Mouse (Mus musculus) intestine, embryonic 14.5 days (tissue): ENCODE measurements around the gene Tspan8. TPM values are rescaled to one million over a fixed set of nuclear protein-coding genes. Genes with fewer than 3 reads are reported as not detected.

Experiments
- ATAC-seq: fragments of 200-750 bp; cut with Nextera tagmentation; replicated peaks from 2 replicates; pipeline ENCODE4 v1.8.0; 2017; ENCODE audit warnings: low read depth, moderate number of reproducible peaks, moderate TSS enrichment, moderate library complexity; ENCODE audit not compliant: low FRiP score, low TSS enrichment
- DNase-seq: peaks from one replicate; pipeline ENCODE4 v3.0.0-alpha.2; 2018; ENCODE audit warnings: low spot score
- H3K27ac ChIP-seq: fragments of 300-500 bp; sonication (generic); 2 replicates; pipeline ENCODE4 v1.5.1; 2014; ENCODE audit warnings: low read depth, mild to moderate bottlenecking, control low read depth
- H3K27me3 ChIP-seq: fragments of 300-500 bp; sonication (generic); replicated peaks from 2 replicates; pipeline ENCODE4 v1.6.1; 2014; ENCODE audit warnings: low read length, control low read depth; ENCODE audit not compliant: control insufficient read depth, insufficient read depth
- H3K36me3 ChIP-seq: fragments of 300-500 bp; sonication (generic); 2 replicates; pipeline ENCODE4 v1.6.1; 2014; ENCODE audit warnings: low read length, control low read depth; ENCODE audit not compliant: control insufficient read depth, insufficient read depth
- H3K4me1 ChIP-seq: fragments of 300-500 bp; sonication (generic); replicated peaks from 2 replicates; pipeline ENCODE4 v1.6.1; 2014; ENCODE audit warnings: low read length, control low read depth, mixed read lengths; ENCODE audit not compliant: control insufficient read depth, insufficient read depth
- H3K4me2 ChIP-seq: fragments of 300-500 bp; sonication (generic); 2 replicates; pipeline ENCODE4 v1.6.1; 2014; ENCODE audit warnings: low read length
- H3K4me3 ChIP-seq: fragments of 300-500 bp; sonication (generic); 2 replicates; pipeline ENCODE4 v1.5.1; 2014; ENCODE audit warnings: low read depth, low read length, control low read depth, mixed read lengths
- H3K9ac ChIP-seq: fragments of 300-500 bp; sonication (generic); 2 replicates; pipeline ENCODE4 v1.6.1; 2014; ENCODE audit warnings: mild to moderate bottlenecking, low read length
- H3K9me3 ChIP-seq: fragments of 300-500 bp; sonication (generic); 2 replicates; pipeline ENCODE4 v1.6.1; 2016; ENCODE audit warnings: low read length, control low read depth; ENCODE audit not compliant: control insufficient read depth
- WGBS: fragments of 180-500 bp; shearing (Covaris S2); extraction: QIAGEN DNeasy Blood & Tissue Kit; methylation state at CpG from one replicate; pipeline ENCODE4 v1.1.7; 2014; 5-methylcytosine and 5-hydroxymethylcytosine counted together
- polyA plus RNA-seq: library from polyadenylated mRNA; unstranded; fragments of >200 nt; fragmentation: Nextera tagmentation; extraction: Ambion mirVana; gene quantifications from 2 replicates; pipeline ENCODE4 v1.2.1, GENCODE M21; 2014

Tspan8 gene
- polyA plus RNA-seq, 1 experiment from 2014 or later: 185 TPM

DNA sequence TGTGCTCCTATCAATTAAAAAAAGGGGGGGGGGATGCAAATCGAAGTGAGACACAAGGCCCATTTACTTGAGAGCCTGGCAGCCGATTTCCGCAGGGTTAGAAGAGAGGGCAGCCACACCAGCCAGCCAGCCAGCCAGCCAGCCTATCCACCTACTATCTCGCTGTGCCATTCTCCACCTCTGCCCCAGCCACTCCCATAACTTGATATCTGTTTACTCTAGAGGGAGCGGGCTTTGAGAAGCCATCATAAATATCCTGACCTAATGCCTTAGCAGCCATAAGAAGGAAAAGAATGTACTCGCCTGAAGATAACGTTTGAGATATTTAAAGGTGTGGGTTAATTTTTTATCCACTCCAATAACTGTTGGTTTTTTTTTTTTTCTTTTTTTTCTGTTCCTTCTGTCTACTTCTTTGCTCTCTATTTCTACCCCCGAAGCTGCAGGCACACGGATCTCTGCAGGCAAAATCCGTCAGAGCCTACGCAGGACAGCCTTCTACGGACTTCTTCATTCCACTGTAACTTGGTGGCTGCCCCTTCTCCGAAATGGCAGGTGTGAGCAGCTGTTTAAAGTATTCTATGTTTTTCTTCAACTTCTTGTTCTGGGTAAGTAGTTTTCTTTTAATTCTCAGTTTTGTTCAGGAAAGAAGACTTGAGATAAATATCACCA, 558 bp downstream of the Tspan8 start:
- ATAC-seq: peak; percentile 96
- DNase-seq: no peak
- Histone ChIP-seq H3K4me2 (peak overlapping the region; percentile 25), H3K4me1 (peaks cover 5% of the 10 kb centered on the region; the same call in 1 of the 2 replicates), H3K4me3 (peak overlapping the region; percentile 38), H3K36me3 (no peaks in the 10 kb centered on the region), H3K9ac (peak overlapping the region; percentile 3; the same call in 1 of the 2 replicates), H3K27me3 (no peaks in the 10 kb centered on the region), H3K27ac (peak overlapping the region; percentile 73), H3K9me3 (no peaks in the 10 kb centered on the region)
- 14% methylated on average over 13 of the region's 13 CpGs for whole genome bisulfite sequencing

DNA sequence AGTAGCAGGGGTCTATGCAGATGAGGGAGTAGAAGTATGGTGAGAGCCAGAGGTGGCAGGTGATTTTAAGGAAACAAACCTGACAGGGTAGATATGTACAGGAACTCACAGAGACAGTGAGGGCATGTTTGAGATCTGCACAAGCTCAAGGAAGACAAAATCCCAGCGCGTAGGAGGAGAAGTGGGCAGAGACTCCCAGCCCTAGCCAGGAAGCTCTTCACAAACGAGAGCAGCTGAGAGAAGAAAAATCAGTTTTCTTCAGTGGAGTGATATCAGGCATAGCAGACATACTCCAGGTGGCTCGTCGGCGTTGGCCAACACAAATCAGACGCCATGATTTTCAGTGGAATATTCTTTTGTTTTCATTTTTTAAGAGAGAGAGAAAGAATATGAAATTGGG, 8.7 kb downstream of the Tspan8 start:
- Histone ChIP-seq H3K4me3 (no peak overlapping the region), H3K9ac (no peak overlapping the region), H3K27me3 (no peaks in the 10 kb centered on the region), H3K4me1 (no peaks in the 10 kb centered on the region), H3K27ac (no peak overlapping the region), H3K9me3 (no peaks in the 10 kb centered on the region), H3K36me3 (no peaks in the 10 kb centered on the region), H3K4me2 (no peak overlapping the region)
- no peak for ATAC-seq
- DNase-seq: peak; percentile 46
- 64% methylated on average over 7 of the region's 7 CpGs for WGBS

DNA sequence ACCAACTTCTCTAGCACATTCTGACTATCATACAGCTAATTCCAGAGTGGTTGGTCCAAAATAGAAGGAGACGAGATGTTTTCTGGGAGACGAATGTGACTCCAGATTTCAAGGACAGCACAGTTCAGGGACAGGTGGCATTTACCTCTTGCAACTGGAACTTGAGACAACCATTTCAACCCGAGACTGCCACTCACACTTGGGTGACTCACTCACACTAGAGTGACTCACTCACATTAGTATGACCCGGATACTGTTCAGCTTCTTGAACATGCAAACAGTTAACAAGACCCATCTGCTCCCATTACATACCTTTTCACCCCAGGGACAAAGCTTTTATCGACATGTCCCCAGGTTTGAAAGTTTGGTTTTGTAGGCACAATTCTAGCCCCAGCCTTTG, 12.2 kb downstream of the Tspan8 start:
- ATAC-seq (no peak), DNase-seq (no peak)
- H3K27ac ChIP-seq: no peak overlapping the region
- no peaks in the 10 kb centered on the region for H3K4me1 ChIP-seq
- no peaks in the 10 kb centered on the region for H3K36me3 ChIP-seq
- WGBS: 81% methylated on average over 5 of the region's 5 CpGs
- H3K4me3 ChIP-seq: no peak overlapping the region
- no peak overlapping the region for H3K4me2 ChIP-seq
- H3K9ac ChIP-seq: no peak overlapping the region
- H3K27me3 ChIP-seq: no peaks in the 10 kb centered on the region
- no peaks in the 10 kb centered on the region for H3K9me3 ChIP-seq

DNA sequence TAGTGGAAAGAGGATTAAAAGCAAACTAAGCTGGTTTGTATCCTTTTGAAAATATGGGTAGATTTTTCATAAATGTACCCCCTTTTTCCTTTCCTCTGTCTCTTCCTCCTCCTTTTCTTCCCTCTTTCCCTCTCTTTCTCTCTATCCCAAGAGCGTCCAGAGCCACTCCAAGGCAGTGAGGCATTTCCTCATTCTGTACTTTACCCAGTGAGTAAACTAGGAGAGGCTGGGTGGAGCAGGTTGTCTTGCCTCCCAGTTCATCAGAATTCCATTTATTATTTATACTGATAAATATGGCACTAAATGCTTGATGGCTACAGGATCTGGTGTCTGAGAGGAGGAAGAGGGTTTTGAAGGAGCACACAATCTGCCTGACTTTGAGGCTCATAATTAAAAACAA, 13.1 kb downstream of the Tspan8 start:
- no peak overlapping the region for H3K4me3 ChIP-seq
- H3K4me1 ChIP-seq: no peaks in the 10 kb centered on the region
- H3K4me2 ChIP-seq: no peak overlapping the region
- WGBS: 43% methylated on average over 1 of the region's 1 CpGs
- DNase-seq (peak; percentile 42), ATAC-seq (no peak)
- H3K27ac ChIP-seq: no peak overlapping the region
- no peaks in the 10 kb centered on the region for H3K36me3 ChIP-seq
- H3K9ac ChIP-seq: no peak overlapping the region
- H3K9me3 ChIP-seq: no peaks in the 10 kb centered on the region
- H3K27me3 ChIP-seq: no peaks in the 10 kb centered on the region

DNA sequence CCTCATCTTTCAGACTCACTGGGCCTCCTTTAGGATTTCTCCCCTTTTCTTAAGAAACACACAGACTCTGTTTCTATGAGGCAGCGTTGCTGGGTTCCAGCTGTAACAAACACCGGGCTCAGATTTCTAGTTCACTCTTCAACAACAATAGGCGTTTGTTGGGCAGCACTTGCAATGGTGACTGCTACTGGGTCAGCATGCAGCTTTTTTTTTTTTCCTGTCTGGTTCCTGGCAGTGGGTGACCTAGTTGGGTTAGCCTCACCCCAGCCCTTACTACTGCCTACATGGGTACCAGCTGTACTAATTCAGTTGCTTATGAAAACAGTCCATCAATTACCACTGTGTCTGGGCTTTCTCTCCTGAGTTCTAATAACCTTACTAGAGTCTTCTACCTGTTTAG, 14.1 kb downstream of the Tspan8 start:
- Histone ChIP-seq H3K27me3 (no peaks in the 10 kb centered on the region), H3K36me3 (no peaks in the 10 kb centered on the region), H3K4me1 (no peaks in the 10 kb centered on the region), H3K9ac (no peak overlapping the region), H3K4me2 (no peak overlapping the region), H3K4me3 (no peak overlapping the region), H3K27ac (no peak overlapping the region), H3K9me3 (no peaks in the 10 kb centered on the region)
- WGBS: 67% methylated on average over 3 of the region's 3 CpGs
- no peak for ATAC-seq
- DNase-seq: no peak

DNA sequence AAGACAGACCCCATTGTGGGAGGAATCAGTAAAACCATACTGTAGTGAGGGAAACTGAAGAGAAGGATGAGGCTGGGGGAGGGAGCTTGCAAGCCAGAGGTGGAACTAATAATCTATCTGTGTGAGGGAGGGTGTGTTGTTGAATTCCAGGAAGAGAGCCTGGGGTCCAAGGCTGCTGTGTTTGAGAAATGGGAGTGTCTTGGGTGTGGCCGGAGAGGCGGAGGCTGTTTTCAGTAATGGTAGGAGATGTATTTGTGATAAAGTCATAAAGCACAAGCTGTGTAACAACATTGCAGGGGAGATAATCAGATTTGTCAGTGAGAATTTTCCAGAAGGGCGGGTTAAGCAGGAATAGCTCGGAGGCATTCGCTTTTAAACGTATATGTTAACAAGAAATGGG, 17.4 kb downstream of the Tspan8 start:
- DNase-seq: no peak
- Histone ChIP-seq H3K27ac (no peak overlapping the region), H3K9me3 (no peaks in the 10 kb centered on the region), H3K4me3 (no peak overlapping the region), H3K27me3 (no peaks in the 10 kb centered on the region), H3K36me3 (no peaks in the 10 kb centered on the region), H3K9ac (no peak overlapping the region), H3K4me2 (no peak overlapping the region), H3K4me1 (no peaks in the 10 kb centered on the region)
- ATAC-seq: peak; percentile 74; the same call in 1 of the 2 replicates
- 59% methylated on average over 6 of the region's 6 CpGs for WGBS

DNA sequence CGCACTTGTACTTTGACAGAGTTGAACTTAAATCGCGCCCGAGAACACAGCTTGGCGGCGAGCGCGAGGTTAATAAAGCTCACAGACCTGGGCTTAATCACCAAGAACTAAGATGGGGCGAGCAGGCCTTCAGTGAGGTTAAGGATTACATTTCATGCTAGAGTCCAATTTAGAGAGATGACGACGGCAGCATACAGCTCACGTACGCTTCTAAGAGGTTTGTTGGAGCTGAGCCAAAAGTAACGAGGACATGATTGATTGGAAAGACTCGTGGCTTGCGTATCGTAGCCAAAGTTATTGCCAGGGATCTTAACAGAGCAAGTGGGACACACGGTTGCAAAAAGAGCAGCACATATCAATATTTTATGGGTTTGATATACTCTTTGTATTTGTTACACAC, 30.3 kb downstream of the Tspan8 start:
- DNase-seq: no peak

DNA sequence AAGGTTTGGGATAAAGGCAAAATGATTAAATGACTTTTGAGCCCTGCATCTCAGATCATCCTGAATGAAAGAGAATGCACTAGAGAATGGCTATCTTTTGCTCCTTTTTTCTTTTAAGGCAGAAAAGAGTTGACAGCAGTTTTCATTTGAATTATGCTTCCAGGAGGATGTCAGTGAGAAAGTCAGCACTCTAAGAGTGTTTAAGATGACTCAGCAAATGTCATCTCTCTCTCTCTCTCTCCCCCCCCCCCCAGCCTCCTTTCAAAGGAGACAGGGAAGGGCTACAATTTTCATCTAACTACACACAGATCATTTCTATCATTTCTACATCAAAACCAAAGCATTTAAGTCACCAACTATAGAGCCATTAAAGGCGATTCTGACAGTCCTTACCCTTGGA, 31.9 kb downstream of the Tspan8 start:
- Histone ChIP-seq H3K27ac (no peak overlapping the region), H3K4me1 (peaks cover 5% of the 10 kb centered on the region; the same call in 1 of the 2 replicates), H3K36me3 (0 out of 2 replicates have a peak, but pooled peaks cover 3% of the 10 kb centered on the region), H3K9ac (no peak overlapping the region), H3K4me3 (no peak overlapping the region), H3K27me3 (no peaks in the 10 kb centered on the region), H3K9me3 (no peaks in the 10 kb centered on the region), H3K4me2 (no peak overlapping the region)
- 93% methylated on average over 1 of the region's 1 CpGs for WGBS
- no peak for ATAC-seq
- no peak for DNase-seq

More for the DNA sequence above, 30.3 kb downstream of the Tspan8 start:
- 39% methylated on average over 18 of the region's 18 CpGs for WGBS
- H3K27ac ChIP-seq: no peak overlapping the region
- no peak overlapping the region for H3K9ac ChIP-seq
- H3K27me3 ChIP-seq: no peaks in the 10 kb centered on the region
- no peak for ATAC-seq
- 0 out of 2 replicates have a peak, but pooled peaks cover 3% of the 10 kb centered on the region for H3K36me3 ChIP-seq
- no peak overlapping the region for H3K4me3 ChIP-seq
- no peaks in the 10 kb centered on the region for H3K9me3 ChIP-seq
- peak overlapping the region; percentile 30 for H3K4me2 ChIP-seq
- H3K4me1 ChIP-seq: peaks cover 5% of the 10 kb centered on the region; the same call in 1 of the 2 replicates
